Mouse (Mus musculus): ENCODE measurements around the gene Ube2l3. TPM values are rescaled to one million over a fixed set of nuclear protein-coding genes. Genes with fewer than 3 reads are reported as not detected.
"Not testable (repeated sequence)": the region's sequence is repeated elsewhere in the genome, so short reads cannot be mapped to it uniquely, and the experiment has no call there.

Ube2l3 gene
- total RNA-seq (2021) = 194 and 282 TPM in 2 replicates
- long read RNA-seq, transcript Ube2l3-201 (4 exons, 2,609 nt) = major isoform, 36 of 53 reads
- long read RNA-seq, partial matches to known transcripts = 6 of 53 reads
- long read RNA-seq, other reads (novel, unspliced or antisense) = 9 of 53 reads

- DNase-seq = no peak
Measured at GRCm38 (mm10) chr16:17202549-17202948, at the start of gene Ube2l3. Gene Ube2l3 (minus strand): TSS chr16:17202649.

GRCm38 (mm10) chr16:17251539-17251938, 49.1 kb upstream of the Ube2l3 start:
- DNase-seq = peak; percentile 89

- DNase-seq = peak; percentile 47
Measured at GRCm38 (mm10) chr16:17249135-17249534, 46.7 kb upstream of the Ube2l3 start.

- no peak for DNase-seq
Measured at GRCm38 (mm10) chr16:17247727-17248126, 45.3 kb upstream of the Ube2l3 start.

- DNase-seq = no peak
Measured at GRCm38 (mm10) chr16:17244996-17245395, 42.5 kb upstream of the Ube2l3 start.

GRCm38 (mm10) chr16:17243731-17244130, 41.3 kb upstream of the Ube2l3 start:
- no peak for DNase-seq

GRCm38 (mm10) chr16:17239409-17239808, 37.0 kb upstream of the Ube2l3 start:
- no peak for DNase-seq

- no peak for DNase-seq
Measured at GRCm38 (mm10) chr16:17237634-17238033, 35.2 kb upstream of the Ube2l3 start.

GRCm38 (mm10) chr16:17234916-17235665, 32.6 kb upstream of the Ube2l3 start:
- DNase-seq = peak; percentile 38

GRCm38 (mm10) chr16:17234499-17234895, 32.0 kb upstream of the Ube2l3 start:
- no peak for DNase-seq

- peak; percentile 17 for DNase-seq
Measured at GRCm38 (mm10) chr16:17233702-17234498, 31.5 kb upstream of the Ube2l3 start.

- DNase-seq = peak; percentile 96
Measured at GRCm38 (mm10) chr16:17232794-17233701, 30.6 kb upstream of the Ube2l3 start, which contains the start of gene Hic2. Gene Hic2 (plus strand): TSS chr16:17233572.

- DNase-seq = not testable (repeated sequence)
Measured at GRCm38 (mm10) chr16:17231523-17231922, 29.1 kb upstream of the Ube2l3 start.

- DNase-seq = no peak
Measured at GRCm38 (mm10) chr16:17226496-17226895, 24.0 kb upstream of the Ube2l3 start.

- DNase-seq = no peak
Measured at GRCm38 (mm10) chr16:17225584-17225983, 23.1 kb upstream of the Ube2l3 start.

GRCm38 (mm10) chr16:17222197-17222596, 19.7 kb upstream of the Ube2l3 start:
- peak; percentile 98 for DNase-seq

GRCm38 (mm10) chr16:17220127-17220733, 17.8 kb upstream of the Ube2l3 start:
- DNase-seq = no peak

- no peak for DNase-seq
Measured at GRCm38 (mm10) chr16:17216934-17217633, 14.6 kb upstream of the Ube2l3 start.

- DNase-seq = peak; percentile 91
Measured at GRCm38 (mm10) chr16:17209981-17210838, 7.8 kb upstream of the Ube2l3 start.
